Comparison of ENCODE assay signal across 10 mouse cellular contexts in genomic region chr9:29407954-29408353, GRCm38 (mm10).
DNase-seq lines count a peak whose midpoint lies in the region; ATAC-seq and TF ChIP-seq lines count a peak whose summit lies in the region.
"Had no signal": no experiment of that assay in that cellular context is flagged by ENCODE, and none has a peak within 500 bp of the region (broad histone marks: within the 10 kb centered on the region; RNA-seq: fewer than 3 reads in every experiment).

No protein-coding gene starts in this region.

- TF ChIP-seq POLR2A in cerebellum, adult 2 months (IDR thresholded peaks at IDR 0.05; ENCODE audit: borderline replicate concordance, insufficient read depth, low read length) = no peak

- ATAC-seq in cerebellum, adult (ENCODE audit: insufficient number of reproducible peaks, low FRiP score, low TSS enrichment) = no peak
- ATAC-seq in megakaryocyte progenitor cell, adult 5-6 weeks (replicated peaks; ENCODE audit: poor library complexity) = peak; percentile 57
- ATAC-seq in inflammation-experienced regulatory T-cells, adult 6 months = no peak

- DNase-seq in cerebellum, adult 2 months = no peak
- DNase-seq in left cerebral cortex, adult 2 months (ENCODE audit: extremely low spot score in 1 of 2, low spot score in 2 of 2) = no peak
- no peak for DNase-seq in left cerebral cortex, postnatal 25 days (ENCODE audit: low spot score in 2 of 2)
- DNase-seq in cerebellum, postnatal 36 days = peak; percentile 40 to 46
- DNase-seq in layer of hippocampus, postnatal 25 days (ENCODE audit: extremely low spot score in 1 of 2, low spot score in 1 of 2) = no peak

- no peak overlapping the region for H3K27ac ChIP-seq in cerebellum, adult 2 months (ENCODE audit: insufficient read depth, low read length)
- H3K27ac ChIP-seq in left cerebral cortex, adult 2 months = no peak overlapping the region
- H3K27ac ChIP-seq: limb, embryonic 15.5 days had no signal

- peak; percentile 48; the same call in 1 of the 2 replicates for TF ChIP-seq CTCF in cerebellum, adult 2 months (IDR thresholded peaks at IDR 0.05; ENCODE audit: borderline replicate concordance, insufficient read depth, low read depth, low read length)
- peak; percentile 59 for TF ChIP-seq CTCF in left cerebral cortex, adult 2 months (IDR thresholded peaks at IDR 0.05)

- H3K4me3 ChIP-seq in cerebellum, adult 2 months (replicated peaks; ENCODE audit: insufficient read depth, low read depth, low read length) = no peak overlapping the region
- no peak overlapping the region for H3K4me3 ChIP-seq in left cerebral cortex, adult 2 months
- H3K4me3 ChIP-seq: erythroblast, embryonic 14.5 days; limb, embryonic 15.5 days had no signal

- H3K27me3 ChIP-seq in cerebellum, adult 2 months (ENCODE audit: control insufficient read depth, insufficient read depth, low read length) = no peaks in the 10 kb centered on the region

- peaks cover 13% of the 10 kb centered on the region; the same call in 1 of the 2 replicates for H3K4me1 ChIP-seq in cerebellum, adult 2 months (ENCODE audit: control insufficient read depth, insufficient read depth, low read length)

- intact Hi-C loops in left cerebral cortex, adult 2 months (cut with DNase I) = loop anchor here (2.0 kb wide), 1 partner anchor 1151 kb away; no protein-coding TSS in a partner anchor
- intact Hi-C loops in left cerebral cortex, postnatal 25 days (cut with DNase I) = no loop called here

Comparison
In these comparisons a context has a peak if more than half of its experiments do, and no peak if none do; other contexts are left out.
1. DNase-seq: peak in cerebellum, postnatal 36 days (2 of 2); none in cerebellum, adult 2 months (0 of 2), left cerebral cortex, adult 2 months (0 of 2), left cerebral cortex, postnatal 25 days (0 of 2) and layer of hippocampus, postnatal 25 days (0 of 2).